Mouse (Mus musculus) hematopoietic multipotent progenitor cell, adult 10-12 weeks (in vitro differentiated cells): ENCODE measurements around the gene Ifi44. TPM values are rescaled to one million over a fixed set of nuclear protein-coding genes. Genes with fewer than 3 reads are reported as not detected.

Experiments used
- polyA plus RNA-seq: library from polyadenylated mRNA; stranded (reverse); fragments of >175 nt; gene quantifications from 2 replicates; pipeline ENCODE4 v1.2.3, GENCODE M21; 2012; ENCODE audit warnings: low replicate concordance

The Ifi44 gene
- polyA plus RNA-seq, result 0.46 and 1.1 TPM in 2 replicates

GRCm38 (mm10) chr3:151749737-151750136, at the start of gene Ifi44:
Gene Ifi44 (minus strand): TSS chr3:151749960.

Other genes with a start within 250 kb of the Ifi44 start
- 0.46 and 1.2 TPM in 2 replicates for gene Ifi44l, start 12.9 kb upstream of the Ifi44 start, polyA plus RNA-seq
- gene Ptgfr, start 87.7 kb upstream of the Ifi44 start, polyA plus RNA-seq, result not detected in 2 replicates